Mouse (Mus musculus) heart, postnatal 10 days (tissue): ENCODE measurements around the gene Nup88. TPM values are rescaled to one million over a fixed set of nuclear protein-coding genes. Genes with fewer than 3 reads are reported as not detected.

Experiments
- total RNA-seq, 2 experiments: library from RNA; stranded (reverse); gene quantifications; 2 replicates each; pipeline ENCODE4 v1.2.3; 2021

Gene Nup88
- total RNA-seq, 2 experiments from 2014 or later, result 53.9 to 59.6 TPM

Other genes with a start within 250 kb of the Nup88 start
- 10 to 100 TPM; 10.6 to 11.2 TPM for gene Zfp3, start 205.8 kb downstream of the Nup88 start, total RNA-seq
- not detected for gene Scimp, start 157.4 kb downstream of the Nup88 start, total RNA-seq
- 10 to 100 TPM; 32.3 to 38.4 TPM for gene Rabep1, start 125.2 kb downstream of the Nup88 start, total RNA-seq
- gene Rpain, start 240 bp upstream of the Nup88 start, total RNA-seq, result 10 to 100 TPM; 14.4 to 18.8 TPM
- 100 to 1,000 TPM; 208 to 214 TPM for gene C1qbp, start 13.1 kb upstream of the Nup88 start, total RNA-seq
- gene Dhx33, start 34.5 kb upstream of the Nup88 start, total RNA-seq, result 10 to 100 TPM; 14.9 to 17.6 TPM
- 1 to 10 TPM; 9.0 to 9.5 TPM for gene Mis12, start 49.6 kb upstream of the Nup88 start, total RNA-seq
- gene Derl2, start 49.9 kb upstream of the Nup88 start, total RNA-seq, result 10 to 100 TPM; 21.4 to 29.0 TPM
- 1 to 10 TPM; 1.7 to 2.0 TPM for gene 6330403K07Rik, start 63.5 kb upstream of the Nup88 start, total RNA-seq
- 1 to 10 TPM in 1 of 2 experiments, under 1 TPM in 1; 0.74 to 1.2 TPM for gene Nlrp1a, start 174.7 kb upstream of the Nup88 start, total RNA-seq